In the genomic region with DNA sequence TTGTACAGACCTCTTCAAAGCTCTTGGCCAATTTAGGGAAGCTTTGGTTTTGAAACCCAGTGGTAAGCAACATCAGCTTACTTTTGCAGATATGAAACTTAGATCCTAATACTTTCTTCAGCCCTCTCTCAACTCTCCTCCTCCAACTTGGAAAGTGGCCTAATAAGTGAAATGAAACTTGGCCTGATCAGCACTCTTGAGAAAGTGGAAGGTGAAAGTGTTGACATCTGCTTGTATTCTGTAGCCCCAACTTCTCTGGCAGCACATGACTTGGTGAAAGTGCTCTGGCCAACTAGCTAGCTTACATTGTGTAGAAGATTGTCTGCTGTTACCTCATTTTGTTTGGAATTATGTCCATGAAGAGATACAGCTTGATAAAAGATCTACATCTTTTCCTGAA, we compare ENCODE assay signal across 16 mouse cellular contexts.
A peak's percentile ranks its signal among the peaks of the same experiment; 100 is the strongest.
DNase-seq lines count a peak whose midpoint lies in the region; ATAC-seq and TF ChIP-seq lines count a peak whose summit lies in the region.
"Had no signal": no experiment of that assay in that cellular context is flagged by ENCODE, and none has a peak within 500 bp of the region (broad histone marks: within the 10 kb centered on the region; RNA-seq: fewer than 3 reads in every experiment).

No protein-coding gene starts in this region.

- H3K4me3 ChIP-seq in heart, embryonic 10.5 days: no peak overlapping the region
- H3K4me3 ChIP-seq in liver, postnatal 0 days (ENCODE audit: low read depth, low read length): no peak overlapping the region
- H3K4me3 ChIP-seq in liver, embryonic 12.5 days: no peak overlapping the region
- H3K4me3 ChIP-seq in lung, embryonic 15.5 days: no peak overlapping the region
- H3K4me3 ChIP-seq: intestine, embryonic 15.5 days; layer of hippocampus, adult 2 months; limb, embryonic 10.5 days; midbrain, embryonic 10.5 days; neural tube, embryonic 12.5 days had no signal

- DNase-seq in heart, adult 11 months: peak; percentile 98
- no peak for DNase-seq in heart, embryonic 10.5 days (ENCODE audit: low spot score)
- DNase-seq in liver, postnatal 0 days: no peak
- peak; percentile 58 for DNase-seq in skeletal muscle tissue, adult 2 months (ENCODE audit: low read depth, low spot score)
- no peak for DNase-seq in thymus, postnatal 4 days
- no peak for DNase-seq in cerebellum, postnatal 4 days (ENCODE audit: low spot score in 2 of 2)
- DNase-seq: cerebellum, postnatal 14 days; right cerebral cortex, postnatal 14 days had no signal

- no peak overlapping the region for H3K27ac ChIP-seq in heart, embryonic 10.5 days
- H3K27ac ChIP-seq in liver, postnatal 0 days (ENCODE audit: low read depth): no peak overlapping the region
- no peak overlapping the region for H3K27ac ChIP-seq in liver, embryonic 12.5 days
- H3K27ac ChIP-seq in lung, embryonic 15.5 days: peak overlapping the region; percentile 54; the same call in 1 of the 2 replicates
- H3K27ac ChIP-seq: intestine, embryonic 15.5 days; layer of hippocampus, adult 2 months; limb, embryonic 10.5 days; midbrain, embryonic 10.5 days; neural tube, embryonic 12.5 days had no signal

- H3K4me2 ChIP-seq in liver, postnatal 0 days (ENCODE audit: low read depth, low read length): no peak overlapping the region
- H3K4me2 ChIP-seq in liver, embryonic 12.5 days: no peak overlapping the region
- H3K4me2 ChIP-seq in lung, embryonic 15.5 days: no peak overlapping the region
- H3K4me2 ChIP-seq: intestine, embryonic 15.5 days; neural tube, embryonic 12.5 days had no signal

- no peak overlapping the region for H3K9ac ChIP-seq in liver, postnatal 0 days (replicated peaks)
- H3K9ac ChIP-seq in liver, embryonic 12.5 days: no peak overlapping the region
- no peak overlapping the region for H3K9ac ChIP-seq in lung, embryonic 15.5 days
- H3K9ac ChIP-seq: intestine, embryonic 15.5 days; neural tube, embryonic 12.5 days had no signal

- peak; percentile 48 for ATAC-seq in liver, postnatal 0 days
- no peak for ATAC-seq in liver, embryonic 12.5 days
- ATAC-seq in lung, embryonic 15.5 days (ENCODE audit: borderline replicate concordance, extremely low read depth, low FRiP score, low TSS enrichment): peak; percentile 94
- ATAC-seq: CD4-positive, CD25-positive, alpha-beta regulatory T cell, adult 4 months; intestine, embryonic 15.5 days had no signal

- H3K36me3 ChIP-seq in heart, embryonic 10.5 days: no peaks in the 10 kb centered on the region
- H3K36me3 ChIP-seq in liver, postnatal 0 days (replicated peaks; ENCODE audit: insufficient read depth, low read length): no peaks in the 10 kb centered on the region
- no peaks in the 10 kb centered on the region for H3K36me3 ChIP-seq in liver, embryonic 12.5 days
- H3K36me3 ChIP-seq in lung, embryonic 15.5 days: no peaks in the 10 kb centered on the region
- H3K36me3 ChIP-seq: intestine, embryonic 15.5 days; limb, embryonic 10.5 days; midbrain, embryonic 10.5 days; neural tube, embryonic 12.5 days had no signal

- no peaks in the 10 kb centered on the region for H3K27me3 ChIP-seq in heart, embryonic 10.5 days (ENCODE audit: insufficient read depth, poor library complexity, severe bottlenecking)
- H3K27me3 ChIP-seq in liver, postnatal 0 days (ENCODE audit: insufficient read depth, low read length): no peaks in the 10 kb centered on the region
- H3K27me3 ChIP-seq in liver, embryonic 12.5 days (replicated peaks): no peaks in the 10 kb centered on the region
- no peaks in the 10 kb centered on the region for H3K27me3 ChIP-seq in lung, embryonic 15.5 days
- H3K27me3 ChIP-seq: intestine, embryonic 15.5 days; neural tube, embryonic 12.5 days had no signal

- H3K9me3 ChIP-seq in heart, embryonic 10.5 days: no peaks in the 10 kb centered on the region
- H3K9me3 ChIP-seq in liver, postnatal 0 days (ENCODE audit: low read length): no peaks in the 10 kb centered on the region
- H3K9me3 ChIP-seq in liver, embryonic 12.5 days (replicated peaks): no peaks in the 10 kb centered on the region
- no peaks in the 10 kb centered on the region for H3K9me3 ChIP-seq in lung, embryonic 15.5 days
- H3K9me3 ChIP-seq: intestine, embryonic 15.5 days; limb, embryonic 10.5 days; midbrain, embryonic 10.5 days; neural tube, embryonic 12.5 days had no signal

- no peak for TF ChIP-seq EP300 in liver, postnatal 0 days (IDR thresholded peaks at IDR 0.05; ENCODE audit: low read depth)

- H3K4me1 ChIP-seq in heart, embryonic 10.5 days: no peaks in the 10 kb centered on the region
- peaks cover 3% of the 10 kb centered on the region; the same call in 1 of the 2 replicates for H3K4me1 ChIP-seq in liver, postnatal 0 days (ENCODE audit: insufficient read depth)
- no peaks in the 10 kb centered on the region for H3K4me1 ChIP-seq in liver, embryonic 12.5 days
- peaks cover 13% of the 10 kb centered on the region for H3K4me1 ChIP-seq in lung, embryonic 15.5 days
- H3K4me1 ChIP-seq: limb, embryonic 10.5 days; midbrain, embryonic 10.5 days; neural tube, embryonic 12.5 days had no signal

- no peak for TF ChIP-seq CTCF in liver, postnatal 0 days (IDR thresholded peaks at IDR 0.05; ENCODE audit: low read depth)

Comparison
In these comparisons a context has a peak if more than half of its experiments do, and no peak if none do; other contexts are left out.
1. DNase-seq: peak in heart, adult 11 months (single experiment) and skeletal muscle tissue, adult 2 months (single experiment); none in heart, embryonic 10.5 days (single experiment), liver, postnatal 0 days (single experiment), thymus, postnatal 4 days (single experiment) and cerebellum, postnatal 4 days (0 of 2).